Mouse (Mus musculus): ENCODE measurements around the gene Nkd1. TPM values are rescaled to one million over a fixed set of nuclear protein-coding genes. Genes with fewer than 3 reads are reported as not detected.

Nkd1 gene
- polyA plus RNA-seq, 1 experiment from 2014 or later, result 92.6 TPM

GRCm38 (mm10) chr8:88567314-88568121 is 46.4 kb downstream of the Nkd1 start:
- peaks cover 89% of the 10 kb centered on the region for H3K4me1 ChIP-seq
- H3K27me3 ChIP-seq, result no peaks in the 10 kb centered on the region
- H3K4me2 ChIP-seq (replicated peaks), result no peak overlapping the region
- no peak overlapping the region for H3K4me3 ChIP-seq (replicated peaks)
- no peaks in the 10 kb centered on the region for H3K9me3 ChIP-seq (replicated peaks)
- no peaks in the 10 kb centered on the region for H3K36me3 ChIP-seq
- no peak for ATAC-seq (ENCODE audit: insufficient number of reproducible peaks, low FRiP score, low TSS enrichment, low read depth)
- H3K27ac ChIP-seq (replicated peaks), result peak overlapping the region; percentile 73
- H3K9ac ChIP-seq, result no peak overlapping the region
- WGBS, result 33% methylated on average over 13 of the region's 13 CpGs

- no peak for ATAC-seq (ENCODE audit: insufficient number of reproducible peaks, low FRiP score, low TSS enrichment, low read depth)
- H3K4me3 ChIP-seq (replicated peaks), result no peak overlapping the region
- no peaks in the 10 kb centered on the region for H3K27me3 ChIP-seq
- H3K9me3 ChIP-seq (replicated peaks), result no peaks in the 10 kb centered on the region
- peaks cover 90% of the 10 kb centered on the region for H3K4me1 ChIP-seq
- H3K4me2 ChIP-seq (replicated peaks), result no peak overlapping the region
- peak overlapping the region; percentile 73 for H3K27ac ChIP-seq (replicated peaks)
- H3K9ac ChIP-seq, result no peak overlapping the region
- no peaks in the 10 kb centered on the region for H3K36me3 ChIP-seq
- WGBS, result 61% methylated on average over 3 of the region's 3 CpGs
These were observed 47.1 kb downstream of the Nkd1 start for GRCm38 (mm10) chr8:88568211-88568610.

GRCm38 (mm10) chr8:88569366-88569765 is 48.2 kb downstream of the Nkd1 start:
- no peak overlapping the region for H3K9ac ChIP-seq
- peaks cover 90% of the 10 kb centered on the region for H3K4me1 ChIP-seq
- ATAC-seq (ENCODE audit: insufficient number of reproducible peaks, low FRiP score, low TSS enrichment, low read depth), result no peak
- no peaks in the 10 kb centered on the region for H3K9me3 ChIP-seq (replicated peaks)
- no peak overlapping the region for H3K4me2 ChIP-seq (replicated peaks)
- WGBS, result 48% methylated on average over 7 of the region's 7 CpGs
- no peak overlapping the region for H3K4me3 ChIP-seq (replicated peaks)
- H3K27ac ChIP-seq (replicated peaks), result peak overlapping the region; percentile 73
- H3K27me3 ChIP-seq, result no peaks in the 10 kb centered on the region
- 0 out of 2 replicates have a peak, but pooled peaks cover 4% of the 10 kb centered on the region for H3K36me3 ChIP-seq

- Histone ChIP-seq H3K4me1 (peaks cover 91% of the 10 kb centered on the region), H3K36me3 (0 out of 2 replicates have a peak, but pooled peaks cover 6% of the 10 kb centered on the region), H3K4me2 (replicated peaks) (peak overlapping the region; percentile 4; the same call in 1 of the 2 replicates), H3K4me3 (replicated peaks) (no peak overlapping the region), H3K27me3 (no peaks in the 10 kb centered on the region), H3K9ac (no peak overlapping the region), H3K27ac (replicated peaks) (peak overlapping the region; percentile 73), H3K9me3 (replicated peaks) (no peaks in the 10 kb centered on the region)
- WGBS, result 14% methylated on average over 10 of the region's 10 CpGs
- ATAC-seq (ENCODE audit: insufficient number of reproducible peaks, low FRiP score, low TSS enrichment, low read depth), result peak; percentile 59
These were observed 49.3 kb downstream of the Nkd1 start for GRCm38 (mm10) chr8:88570293-88570998.

- no peak overlapping the region for H3K4me2 ChIP-seq (replicated peaks)
- 56% methylated on average over 14 of the region's 14 CpGs for WGBS
- H3K9me3 ChIP-seq (replicated peaks), result no peaks in the 10 kb centered on the region
- no peak overlapping the region for H3K4me3 ChIP-seq (replicated peaks)
- peak overlapping the region; percentile 73 for H3K27ac ChIP-seq (replicated peaks)
- H3K36me3 ChIP-seq, result 0 out of 2 replicates have a peak, but pooled peaks cover 6% of the 10 kb centered on the region
- no peak overlapping the region for H3K9ac ChIP-seq
- ATAC-seq (ENCODE audit: insufficient number of reproducible peaks, low FRiP score, low TSS enrichment, low read depth), result peak; percentile 25; the same call in 1 of the 2 replicates
- H3K27me3 ChIP-seq, result no peaks in the 10 kb centered on the region
- H3K4me1 ChIP-seq, result peaks cover 95% of the 10 kb centered on the region
These were observed 50.5 kb downstream of the Nkd1 start for GRCm38 (mm10) chr8:88571434-88572184.

GRCm38 (mm10) chr8:88572185-88572909 is 51.2 kb downstream of the Nkd1 start:
- 81% methylated on average over 12 of the region's 12 CpGs for WGBS
- Histone ChIP-seq H3K4me2 (replicated peaks) (no peak overlapping the region), H3K27ac (replicated peaks) (peak overlapping the region; percentile 73)

GRCm38 (mm10) chr8:88572941-88573645 is 51.9 kb downstream of the Nkd1 start:
- Histone ChIP-seq H3K4me1 (peaks cover 90% of the 10 kb centered on the region), H3K27ac (replicated peaks) (peak overlapping the region; percentile 73; the same call in 1 of the 2 replicates), H3K9ac (no peak overlapping the region), H3K4me3 (replicated peaks) (no peak overlapping the region), H3K9me3 (replicated peaks) (no peaks in the 10 kb centered on the region), H3K36me3 (0 out of 2 replicates have a peak, but pooled peaks cover 6% of the 10 kb centered on the region), H3K4me2 (replicated peaks) (no peak overlapping the region), H3K27me3 (no peaks in the 10 kb centered on the region)
- WGBS, result 53% methylated on average over 14 of the region's 14 CpGs
- ATAC-seq (ENCODE audit: insufficient number of reproducible peaks, low FRiP score, low TSS enrichment, low read depth), result no peak

More at GRCm38 (mm10) chr8:88572185-88572909, 51.2 kb downstream of the Nkd1 start:
- Histone ChIP-seq H3K4me3 (replicated peaks) (no peak overlapping the region), H3K4me1 (peaks cover 90% of the 10 kb centered on the region), H3K9ac (no peak overlapping the region), H3K27me3 (no peaks in the 10 kb centered on the region), H3K9me3 (replicated peaks) (no peaks in the 10 kb centered on the region), H3K36me3 (0 out of 2 replicates have a peak, but pooled peaks cover 6% of the 10 kb centered on the region)
- no peak for ATAC-seq (ENCODE audit: insufficient number of reproducible peaks, low FRiP score, low TSS enrichment, low read depth)

GRCm38 (mm10) chr8:88574975-88575374 is 53.8 kb downstream of the Nkd1 start:
- no peak overlapping the region for H3K9ac ChIP-seq
- H3K4me1 ChIP-seq, result peaks cover 88% of the 10 kb centered on the region
- H3K9me3 ChIP-seq (replicated peaks), result no peaks in the 10 kb centered on the region
- 73% methylated on average over 5 of the region's 5 CpGs for WGBS
- H3K36me3 ChIP-seq, result 0 out of 2 replicates have a peak, but pooled peaks cover 6% of the 10 kb centered on the region
- ATAC-seq (ENCODE audit: insufficient number of reproducible peaks, low FRiP score, low TSS enrichment, low read depth), result no peak
- H3K4me3 ChIP-seq (replicated peaks), result no peak overlapping the region
- no peaks in the 10 kb centered on the region for H3K27me3 ChIP-seq
- 0 out of 2 replicates have a peak overlapping the region, but pooled peaks have one; percentile 84 for H3K27ac ChIP-seq (replicated peaks)
- H3K4me2 ChIP-seq (replicated peaks), result no peak overlapping the region

- WGBS, result 41% methylated on average over 10 of the region's 10 CpGs
- no peak for ATAC-seq (ENCODE audit: insufficient number of reproducible peaks, low FRiP score, low TSS enrichment, low read depth)
- Histone ChIP-seq H3K27me3 (no peaks in the 10 kb centered on the region), H3K9me3 (replicated peaks) (no peaks in the 10 kb centered on the region), H3K4me1 (peaks cover 75% of the 10 kb centered on the region), H3K4me2 (replicated peaks) (no peak overlapping the region), H3K9ac (no peak overlapping the region), H3K36me3 (0 out of 2 replicates have a peak, but pooled peaks cover 6% of the 10 kb centered on the region), H3K4me3 (replicated peaks) (no peak overlapping the region), H3K27ac (replicated peaks) (peak overlapping the region; percentile 84)
These were observed 55.4 kb downstream of the Nkd1 start for GRCm38 (mm10) chr8:88576351-88577142.
